Mouse (Mus musculus): ENCODE results near the gene Umod. TPM values are rescaled to one million over a fixed set of nuclear protein-coding genes. Genes with fewer than 3 reads are reported as not detected.

Umod gene
- polyA plus RNA-seq, 1 experiment from 2014 or later, result not detected

Other genes with a start within 250 kb of the Umod start
- not detected in 2 replicates for gene Gp2, start 20.0 kb downstream of the Umod start, polyA plus RNA-seq (2014; fragmentation: Nextera tagmentation; extraction: Ambion mirVana)
- 0.08 TPM in 1 of 2 replicates, not detected in the other for gene Acsm5, start 40.2 kb upstream of the Umod start, polyA plus RNA-seq (2014; fragmentation: Nextera tagmentation; extraction: Ambion mirVana)
- gene Pdilt, start 44.2 kb upstream of the Umod start, polyA plus RNA-seq (2014; fragmentation: Nextera tagmentation; extraction: Ambion mirVana), result 0.19 and 0.47 TPM in 2 replicates
- not detected in 2 replicates for gene Acsm2, start 75.1 kb upstream of the Umod start, polyA plus RNA-seq (2014; fragmentation: Nextera tagmentation; extraction: Ambion mirVana)
- gene Acsm1, start 127.7 kb upstream of the Umod start, polyA plus RNA-seq (2014; fragmentation: Nextera tagmentation; extraction: Ambion mirVana), result not detected in 2 replicates
- not detected in 2 replicates for gene Acsm4, start 210.7 kb upstream of the Umod start, polyA plus RNA-seq (2014; fragmentation: Nextera tagmentation; extraction: Ambion mirVana)
- 67.8 and 79.0 TPM in 2 replicates for gene Thumpd1, start 241.5 kb upstream of the Umod start, polyA plus RNA-seq (2014; fragmentation: Nextera tagmentation; extraction: Ambion mirVana)